Mouse (Mus musculus): Measurements from ENCODE around the gene Rab5c. TPM values are rescaled to one million over a fixed set of nuclear protein-coding genes. Genes with fewer than 3 reads are reported as not detected.

Gene Rab5c
- polyA plus RNA-seq (2015; fragmentation: Nextera tagmentation; extraction: Ambion mirVana), result 19.2 and 20.2 TPM in 2 replicates

DNA sequence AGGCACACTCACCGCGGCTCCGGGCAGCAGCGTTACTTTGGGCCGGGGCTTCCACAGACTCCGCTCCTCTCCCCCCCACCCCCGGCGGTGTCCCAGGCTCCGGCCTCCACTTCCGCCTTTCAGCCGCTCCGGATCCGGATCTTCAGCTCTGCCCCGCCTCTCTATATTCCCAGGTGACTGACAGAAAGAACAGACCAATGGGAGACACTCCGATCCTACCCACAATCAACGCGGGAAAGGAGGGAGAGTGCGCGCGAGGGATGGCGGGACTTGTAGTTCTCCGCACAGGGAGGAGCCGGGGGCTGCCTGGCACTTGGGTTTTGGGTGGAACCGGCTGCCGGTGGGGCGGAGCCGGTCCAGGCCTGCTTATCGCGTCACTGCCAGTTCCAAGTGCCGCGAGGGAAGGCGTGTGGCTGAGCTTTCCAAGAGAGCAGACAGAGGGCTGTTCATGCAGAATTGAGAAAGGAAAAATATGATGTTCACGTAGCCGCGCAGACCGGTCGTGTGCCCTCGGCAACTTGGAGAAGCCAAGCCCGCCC, at the start of gene Rab5c:
Gene Rab5c, minus strand, starts transcription at position 150 of the 539 bp plus-strand sequence.
- peak within 1 kb of the TSS; percentile 92 for H3K27ac ChIP-seq (replicated peaks)
- no peaks in the 10 kb centered on the region for H3K9me3 ChIP-seq (replicated peaks)
- H3K27me3 ChIP-seq, result no peaks in the 10 kb centered on the region
- H3K4me1 ChIP-seq (replicated peaks), result peaks cover 58% of the 10 kb centered on the region
- H3K4me2 ChIP-seq, result peak within 1 kb of the TSS; percentile 87
- ATAC-seq (ENCODE audit: insufficient read depth), result peak; percentile 97
- H3K36me3 ChIP-seq (replicated peaks), result peaks cover 11% of the 10 kb centered on the region
- H3K9ac ChIP-seq, result peak within 1 kb of the TSS; percentile 88
- H3K4me3 ChIP-seq (replicated peaks), result peak within 1 kb of the TSS; percentile 73
- WGBS (ENCODE audit: insufficient replicate concordance), result under 1% methylated on average over 39 of the region's 39 CpGs

DNA sequence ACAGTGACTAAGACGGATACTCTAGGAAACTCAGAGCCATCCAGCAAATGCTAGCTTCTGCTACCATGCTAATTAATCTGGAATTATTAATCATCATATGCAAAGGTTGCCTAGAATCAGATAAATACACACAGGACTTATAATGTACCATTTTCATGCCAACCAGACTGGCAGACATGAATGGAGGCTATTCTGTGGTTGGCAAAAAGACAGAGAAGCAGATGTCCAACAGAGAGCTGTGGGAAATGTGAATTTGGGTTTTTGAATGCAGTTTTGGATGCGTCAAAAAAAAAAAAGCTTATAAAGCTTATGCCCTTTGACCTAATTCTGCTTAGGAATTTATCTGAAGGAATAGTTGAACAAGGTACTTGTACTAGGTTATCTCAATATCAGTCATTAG, 47.8 kb upstream of the Rab5c start:
- H3K9ac ChIP-seq, result no peak overlapping the region
- H3K4me2 ChIP-seq, result no peak overlapping the region
- no peak overlapping the region for H3K4me3 ChIP-seq (replicated peaks)
- WGBS (ENCODE audit: insufficient replicate concordance), result 80% methylated on average over 2 of the region's 2 CpGs
- H3K4me1 ChIP-seq (replicated peaks), result peaks cover 6% of the 10 kb centered on the region; the same call in 1 of the 2 replicates
- no peak for ATAC-seq (ENCODE audit: insufficient read depth)
- H3K27me3 ChIP-seq, result no peaks in the 10 kb centered on the region
- H3K9me3 ChIP-seq (replicated peaks), result no peaks in the 10 kb centered on the region
- H3K36me3 ChIP-seq (replicated peaks), result peaks cover 95% of the 10 kb centered on the region
- no peak overlapping the region for H3K27ac ChIP-seq (replicated peaks)

DNA sequence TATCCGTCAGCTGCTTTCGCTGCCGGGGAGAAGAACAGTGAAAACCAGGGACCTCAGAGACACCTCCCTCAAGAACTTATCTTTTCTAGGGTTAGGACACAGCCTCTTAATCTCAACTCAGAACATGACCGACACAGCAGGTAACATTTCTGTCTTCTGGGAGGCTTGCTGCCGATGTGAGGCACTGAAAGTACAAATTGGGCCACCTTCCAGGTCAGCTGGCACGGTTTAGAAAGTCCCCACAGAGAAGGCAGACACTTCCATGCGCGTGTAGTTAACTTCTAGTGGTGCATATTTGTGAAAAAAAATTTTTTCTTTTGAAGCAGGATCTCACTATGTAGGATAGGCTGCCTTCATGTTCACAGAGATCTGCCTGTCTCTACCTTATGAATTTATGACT, 46.3 kb upstream of the Rab5c start:
- Histone ChIP-seq H3K4me2 (no peak overlapping the region), H3K4me3 (replicated peaks) (no peak overlapping the region), H3K4me1 (replicated peaks) (peaks cover 6% of the 10 kb centered on the region; the same call in 1 of the 2 replicates), H3K9me3 (replicated peaks) (no peaks in the 10 kb centered on the region), H3K27me3 (no peaks in the 10 kb centered on the region), H3K9ac (no peak overlapping the region), H3K27ac (replicated peaks) (no peak overlapping the region), H3K36me3 (replicated peaks) (peaks cover 93% of the 10 kb centered on the region)
- WGBS (ENCODE audit: insufficient replicate concordance), result 82% methylated on average over 8 of the region's 8 CpGs
- no peak for ATAC-seq (ENCODE audit: insufficient read depth)

DNA sequence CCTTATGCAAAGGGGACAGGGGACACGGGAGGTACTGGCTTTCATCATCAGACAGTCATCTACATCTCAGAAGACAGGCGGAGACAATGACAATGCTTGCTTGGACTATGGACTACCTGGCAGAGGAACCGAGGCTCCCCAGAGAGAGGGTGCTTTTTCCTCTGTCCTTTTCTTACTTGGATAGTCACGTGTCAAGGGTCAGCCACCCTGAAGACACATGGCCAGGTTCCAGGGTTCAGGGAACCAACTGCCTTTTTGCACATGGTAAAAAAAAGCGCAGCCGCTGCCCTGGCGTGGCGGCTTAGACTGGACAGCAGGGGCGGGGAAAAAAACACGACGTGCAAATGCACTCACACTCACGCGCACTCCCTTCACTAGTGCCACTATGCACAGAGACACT, 44.6 kb upstream of the Rab5c start:
- H3K4me3 ChIP-seq (replicated peaks), result no peak overlapping the region
- no peak for ATAC-seq (ENCODE audit: insufficient read depth)
- no peaks in the 10 kb centered on the region for H3K27me3 ChIP-seq
- no peak overlapping the region for H3K4me2 ChIP-seq
- H3K9ac ChIP-seq, result no peak overlapping the region
- H3K4me1 ChIP-seq (replicated peaks), result peaks cover 6% of the 10 kb centered on the region; the same call in 1 of the 2 replicates
- H3K9me3 ChIP-seq (replicated peaks), result no peaks in the 10 kb centered on the region
- H3K27ac ChIP-seq (replicated peaks), result no peak overlapping the region
- H3K36me3 ChIP-seq (replicated peaks), result peaks cover 84% of the 10 kb centered on the region
- 84% methylated on average over 13 of the region's 13 CpGs for WGBS (ENCODE audit: insufficient replicate concordance)

DNA sequence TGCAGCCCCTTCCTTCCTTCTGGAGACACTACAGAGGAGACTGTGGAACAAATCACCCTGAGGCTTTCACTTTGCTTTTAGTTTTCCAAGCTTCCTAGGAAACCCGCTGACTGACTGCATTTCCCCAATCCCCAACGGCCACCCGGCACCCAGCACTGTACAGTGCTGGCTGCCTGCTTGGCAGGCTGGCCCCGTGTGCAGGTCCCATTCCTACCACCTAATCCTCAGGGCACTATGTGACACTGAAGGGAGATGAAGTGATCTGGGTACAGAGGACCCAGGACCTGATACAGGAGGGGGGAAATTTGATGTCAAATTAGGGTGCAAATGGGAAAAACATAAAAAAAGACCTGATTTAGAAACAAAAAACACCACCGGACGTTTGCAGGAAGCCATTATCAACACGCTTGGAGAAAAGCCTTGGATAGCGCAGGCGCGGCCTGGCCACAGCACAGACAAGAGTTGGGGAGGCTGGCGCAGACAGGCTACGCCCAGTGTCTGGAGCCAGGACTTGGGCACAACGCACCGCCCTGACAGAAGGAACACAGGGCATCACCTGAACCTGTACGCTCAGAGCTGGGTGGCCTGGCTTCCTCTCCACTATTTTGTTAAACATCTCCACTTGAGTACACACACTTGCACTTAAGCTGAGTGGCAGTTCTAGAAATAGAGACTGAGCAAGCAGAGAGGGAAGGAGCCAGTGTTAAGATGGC, 43.9 kb upstream of the Rab5c start:
- no peaks in the 10 kb centered on the region for H3K9me3 ChIP-seq (replicated peaks)
- peaks cover 6% of the 10 kb centered on the region; the same call in 1 of the 2 replicates for H3K4me1 ChIP-seq (replicated peaks)
- ATAC-seq (ENCODE audit: insufficient read depth), result 0 out of 2 replicates have a peak, but pooled peaks have one; percentile 22
- no peaks in the 10 kb centered on the region for H3K27me3 ChIP-seq
- WGBS (ENCODE audit: insufficient replicate concordance), result 79% methylated on average over 15 of the region's 15 CpGs
- peaks cover 78% of the 10 kb centered on the region for H3K36me3 ChIP-seq (replicated peaks)
- H3K27ac ChIP-seq (replicated peaks), result no peak overlapping the region
- no peak overlapping the region for H3K4me3 ChIP-seq (replicated peaks)
- no peak overlapping the region for H3K4me2 ChIP-seq
- H3K9ac ChIP-seq, result no peak overlapping the region

DNA sequence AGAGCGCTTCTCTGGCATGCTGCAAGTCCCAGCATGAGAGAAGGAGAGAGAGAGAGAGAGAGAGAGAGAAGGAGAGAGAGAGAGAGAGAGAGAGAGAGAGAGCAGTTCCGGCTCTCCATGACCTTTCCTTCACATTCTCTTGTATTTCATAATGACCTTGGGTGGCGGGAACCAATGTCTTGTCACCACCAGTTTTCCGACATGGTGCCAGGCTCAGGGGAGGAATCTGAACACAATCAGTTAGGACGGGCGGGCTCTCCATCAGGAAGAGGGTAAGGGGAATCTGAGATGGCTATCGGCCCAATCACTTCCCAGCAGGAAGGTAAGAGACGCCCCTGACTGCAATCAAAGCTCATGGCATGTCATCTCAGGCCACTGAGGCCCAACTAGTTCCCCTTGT, 42.2 kb upstream of the Rab5c start:
- no peak overlapping the region for H3K4me3 ChIP-seq (replicated peaks)
- H3K4me2 ChIP-seq, result no peak overlapping the region
- H3K4me1 ChIP-seq (replicated peaks), result peaks cover 6% of the 10 kb centered on the region; the same call in 1 of the 2 replicates
- no peaks in the 10 kb centered on the region for H3K9me3 ChIP-seq (replicated peaks)
- H3K27ac ChIP-seq (replicated peaks), result no peak overlapping the region
- 80% methylated on average over 8 of the region's 8 CpGs for WGBS (ENCODE audit: insufficient replicate concordance)
- no peaks in the 10 kb centered on the region for H3K27me3 ChIP-seq
- no peak overlapping the region for H3K9ac ChIP-seq
- H3K36me3 ChIP-seq (replicated peaks), result peaks cover 61% of the 10 kb centered on the region
- ATAC-seq (ENCODE audit: insufficient read depth), result no peak

DNA sequence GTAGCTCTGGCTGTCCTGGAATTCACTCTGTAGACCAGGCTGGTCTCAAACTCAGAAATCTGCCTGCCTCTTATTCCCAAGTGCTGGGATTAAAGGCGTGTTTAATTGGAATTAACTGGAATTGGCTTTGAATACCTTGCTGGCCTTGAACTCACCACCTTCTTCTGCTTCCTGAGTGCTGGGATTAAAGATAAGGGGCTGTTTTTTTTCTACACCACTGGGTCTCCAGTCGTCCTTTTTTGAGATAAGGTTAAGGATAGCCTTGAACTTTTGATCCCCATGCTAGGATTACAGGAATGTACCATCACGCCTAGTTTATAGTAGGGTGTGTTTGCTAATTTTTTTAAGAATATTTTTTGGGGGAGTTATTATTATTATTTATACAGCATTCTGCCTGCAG, 40.1 kb upstream of the Rab5c start:
- Histone ChIP-seq H3K9me3 (replicated peaks) (no peaks in the 10 kb centered on the region), H3K4me3 (replicated peaks) (no peak overlapping the region), H3K36me3 (replicated peaks) (peaks cover 43% of the 10 kb centered on the region), H3K27ac (replicated peaks) (no peak overlapping the region), H3K9ac (no peak overlapping the region), H3K27me3 (no peaks in the 10 kb centered on the region), H3K4me1 (replicated peaks) (no peaks in the 10 kb centered on the region), H3K4me2 (no peak overlapping the region)
- no peak for ATAC-seq (ENCODE audit: insufficient read depth)
- WGBS (ENCODE audit: insufficient replicate concordance), result 46% methylated on average over 3 of the region's 3 CpGs

DNA sequence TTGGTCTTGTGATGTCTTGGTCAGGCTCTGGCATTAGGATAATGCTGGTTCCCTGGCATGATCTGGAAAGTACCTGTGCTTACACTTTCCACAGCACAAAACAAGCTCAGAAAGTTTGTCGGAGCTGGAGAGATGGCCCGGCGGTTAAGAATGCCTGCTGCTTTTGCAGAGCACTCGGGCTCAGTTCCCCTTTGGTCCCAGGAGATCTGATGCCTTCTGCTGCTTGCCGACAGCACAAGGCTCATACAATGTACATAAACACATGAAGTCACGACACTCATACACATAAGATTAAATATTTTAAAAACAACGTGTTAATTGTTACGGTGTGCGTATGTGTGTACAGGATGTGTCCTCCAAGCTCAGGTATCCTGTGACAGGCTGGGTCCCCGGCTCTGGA, 37.9 kb upstream of the Rab5c start:
- ATAC-seq (ENCODE audit: insufficient read depth), result no peak
- no peak overlapping the region for H3K9ac ChIP-seq
- no peak overlapping the region for H3K27ac ChIP-seq (replicated peaks)
- peaks cover 2% of the 10 kb centered on the region for H3K4me1 ChIP-seq (replicated peaks)
- H3K4me3 ChIP-seq (replicated peaks), result no peak overlapping the region
- WGBS (ENCODE audit: insufficient replicate concordance), result 77% methylated on average over 10 of the region's 10 CpGs
- H3K4me2 ChIP-seq, result no peak overlapping the region
- no peaks in the 10 kb centered on the region for H3K9me3 ChIP-seq (replicated peaks)
- peaks cover 21% of the 10 kb centered on the region; the same call in 1 of the 2 replicates for H3K36me3 ChIP-seq (replicated peaks)
- no peaks in the 10 kb centered on the region for H3K27me3 ChIP-seq

DNA sequence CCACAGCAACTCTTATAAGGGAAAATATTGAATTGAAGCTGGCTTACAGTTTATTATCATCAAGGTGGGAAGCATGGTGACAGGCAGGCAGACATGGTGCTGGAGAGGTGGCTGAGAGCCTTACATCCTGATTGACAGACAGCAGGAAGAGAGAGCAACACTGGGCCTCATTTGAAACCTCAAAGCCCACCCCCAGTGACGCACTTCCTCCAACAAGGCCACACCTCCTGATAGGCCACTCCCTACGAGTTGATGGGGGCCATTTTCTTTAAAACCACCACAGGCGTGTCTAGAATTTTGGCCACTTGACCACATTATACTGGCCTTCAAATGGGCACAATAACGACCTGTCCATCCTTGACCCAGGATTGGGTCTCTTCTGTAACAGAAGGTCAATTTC, 36.2 kb upstream of the Rab5c start:
- no peak overlapping the region for H3K4me2 ChIP-seq
- peaks cover 13% of the 10 kb centered on the region for H3K4me1 ChIP-seq (replicated peaks)
- no peak overlapping the region for H3K27ac ChIP-seq (replicated peaks)
- ATAC-seq (ENCODE audit: insufficient read depth), result no peak
- H3K36me3 ChIP-seq (replicated peaks), result peaks cover 7% of the 10 kb centered on the region; the same call in 1 of the 2 replicates
- H3K9me3 ChIP-seq (replicated peaks), result no peaks in the 10 kb centered on the region
- 59% methylated on average over 4 of the region's 4 CpGs for WGBS (ENCODE audit: insufficient replicate concordance)
- no peak overlapping the region for H3K9ac ChIP-seq
- H3K27me3 ChIP-seq, result no peaks in the 10 kb centered on the region
- no peak overlapping the region for H3K4me3 ChIP-seq (replicated peaks)

DNA sequence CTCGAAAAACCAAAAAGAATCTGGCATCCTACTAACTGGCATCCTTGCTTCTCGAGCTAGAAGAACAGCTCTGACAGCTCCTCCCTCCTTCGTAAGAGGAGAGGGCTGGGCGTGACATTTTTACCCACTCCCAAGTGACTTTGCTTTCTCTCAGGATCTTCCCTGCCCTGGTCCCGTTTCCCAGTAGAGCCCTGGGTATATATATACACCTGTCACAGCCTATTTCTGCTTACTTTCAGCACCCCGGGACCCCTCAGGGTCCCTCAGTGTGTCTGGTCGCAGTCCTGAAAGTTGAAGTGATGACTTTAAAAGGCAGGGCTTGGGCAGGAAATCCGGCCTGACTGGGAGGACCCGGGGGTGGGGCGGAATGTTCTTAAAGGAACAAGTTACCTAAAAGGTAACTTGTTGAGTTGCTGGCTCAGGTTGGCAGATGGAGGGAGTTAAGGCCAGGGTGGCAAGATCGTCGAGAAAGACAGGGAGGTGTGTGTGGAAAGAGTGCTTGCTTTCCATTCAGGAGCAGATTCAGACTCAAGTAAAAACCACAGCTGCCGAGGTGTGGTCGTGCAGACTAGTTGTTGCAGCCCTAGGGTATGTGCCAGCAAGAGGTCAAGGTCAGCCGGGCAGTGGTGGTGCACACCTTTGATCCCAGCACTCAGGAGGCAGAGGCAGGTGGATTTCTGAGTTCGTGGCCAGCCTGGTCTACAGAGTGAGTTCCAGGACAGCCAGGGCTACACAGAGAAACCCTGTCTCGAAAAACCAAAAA, 32.8 kb upstream of the Rab5c start, which contains the start of gene Ghdc:
Gene Ghdc, minus strand, starts transcription at position 312 of the 763 bp plus-strand sequence.
- Histone ChIP-seq H3K27me3 (no peaks in the 10 kb centered on the region), H3K9me3 (replicated peaks) (no peaks in the 10 kb centered on the region), H3K9ac (peak within 1 kb of the TSS; percentile 37), H3K4me2 (peak within 1 kb of the TSS; percentile 70), H3K36me3 (replicated peaks) (no peaks in the 10 kb centered on the region), H3K4me3 (replicated peaks) (peak within 1 kb of the TSS; percentile 63), H3K4me1 (replicated peaks) (peaks cover 13% of the 10 kb centered on the region), H3K27ac (replicated peaks) (no peak within 1 kb of the TSS)
- peak; percentile 54 for ATAC-seq (ENCODE audit: insufficient read depth)
- 11% methylated on average over 17 of the region's 17 CpGs for WGBS (ENCODE audit: insufficient replicate concordance)

DNA sequence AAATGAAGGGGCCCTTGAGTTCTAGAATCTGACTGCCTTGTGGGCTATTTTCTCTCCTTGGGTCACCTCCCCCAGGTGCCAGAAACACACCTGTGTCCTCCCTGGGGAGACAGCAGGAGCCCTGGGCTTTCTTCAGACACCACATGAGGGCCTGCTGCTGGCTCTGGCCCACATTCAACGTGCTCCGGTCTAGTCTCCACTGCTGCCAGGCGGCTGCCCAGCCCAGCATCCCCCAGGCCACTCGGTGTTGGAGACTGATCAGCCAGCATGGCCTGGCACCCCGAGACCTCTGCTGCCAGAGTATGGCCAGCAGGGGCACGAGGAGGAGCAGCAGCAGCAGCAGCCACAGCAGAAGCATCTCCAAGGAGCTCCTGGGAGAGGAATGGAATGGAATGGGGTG, 32.0 kb upstream of the Rab5c start:
- Histone ChIP-seq H3K9ac (no peak overlapping the region), H3K36me3 (replicated peaks) (no peaks in the 10 kb centered on the region), H3K4me1 (replicated peaks) (peaks cover 13% of the 10 kb centered on the region), H3K4me3 (replicated peaks) (peak overlapping the region; percentile 63), H3K27ac (replicated peaks) (no peak overlapping the region), H3K9me3 (replicated peaks) (no peaks in the 10 kb centered on the region), H3K4me2 (peak overlapping the region; percentile 70), H3K27me3 (no peaks in the 10 kb centered on the region)
- WGBS (ENCODE audit: insufficient replicate concordance), result 44% methylated on average over 6 of the region's 6 CpGs
- no peak for ATAC-seq (ENCODE audit: insufficient read depth)

Data from liver, embryonic 15.5 days (tissue).